Mouse (Mus musculus) bone marrow, adult 2 months (tissue): ENCODE results near the gene Sepsecs.

ENCODE experiments used
- CTCF ChIP-seq: fragments of 200-500 bp; IDR thresholded peaks from 2 replicates; pipeline ENCODE4 v1.5.1; 2011; ENCODE audit warnings: low read length, control low read depth; ENCODE audit not compliant: control insufficient read depth, insufficient read depth
- POLR2A ChIP-seq: fragments of 200-500 bp; IDR thresholded peaks from 2 replicates; pipeline ENCODE4 v1.6.1; 2011; ENCODE audit warnings: low read depth, mild to moderate bottlenecking, control low read depth, low read length, borderline replicate concordance; ENCODE audit not compliant: control insufficient read depth

DNA sequence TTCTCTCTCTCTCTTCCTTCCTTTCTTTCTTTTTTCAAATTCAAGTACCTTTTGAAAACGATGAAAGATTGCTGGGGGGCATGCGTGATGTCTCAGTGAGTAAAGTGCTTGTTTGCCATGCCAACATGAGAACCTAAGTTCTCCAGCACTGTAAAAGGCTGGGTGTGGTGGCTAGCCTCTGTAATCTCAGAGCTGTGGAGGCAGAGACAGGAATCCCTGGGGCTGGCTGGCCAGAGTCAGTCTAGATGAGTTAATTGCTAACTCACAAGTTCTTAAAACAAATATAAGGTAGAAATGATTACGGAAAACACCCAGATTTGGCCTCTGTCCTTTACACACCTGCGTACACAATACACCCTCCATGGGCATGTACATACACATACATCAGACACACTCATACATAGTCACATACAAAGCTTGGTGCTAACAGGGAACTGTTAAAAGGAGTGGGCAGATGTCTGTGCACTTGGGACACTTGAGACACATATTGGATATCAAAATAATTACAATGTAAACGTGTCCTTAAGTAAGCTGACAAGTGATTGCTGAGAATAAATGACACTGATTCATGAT, 9.1 kb upstream of the Sepsecs start:
- no peak for TF ChIP-seq CTCF
- no peak for TF ChIP-seq POLR2A
